Mouse (Mus musculus) embryo, embryonic 9.5 days (tissue): ENCODE measurements around the gene Nedd8.

ENCODE experiments used
- DNase-seq: peaks from one replicate; pipeline ENCODE4 v3.0.0-alpha.2; 2017; ENCODE audit errors: extremely low spot score

The Nedd8 gene

DNA sequence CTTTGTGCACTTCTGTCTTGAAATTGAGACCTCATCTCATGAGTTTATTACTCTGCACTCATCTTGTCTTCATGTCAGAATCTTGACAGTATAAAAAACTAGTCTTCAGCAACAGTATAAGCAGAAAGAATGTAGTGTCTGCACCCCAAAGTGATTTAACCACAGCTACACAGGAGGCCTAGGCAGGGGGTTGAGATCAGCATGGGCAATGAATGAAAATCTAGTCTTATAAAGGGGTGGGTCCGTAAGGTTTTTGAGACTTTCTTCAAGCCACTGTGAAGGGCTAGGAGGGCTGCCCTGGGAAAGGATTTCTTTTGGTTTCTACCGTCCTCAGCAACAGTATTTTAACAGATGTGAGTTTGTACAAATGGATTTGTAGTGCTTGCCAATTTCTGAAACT lies 11.3 kb downstream of the Nedd8 start:
- no peak for DNase-seq

DNA sequence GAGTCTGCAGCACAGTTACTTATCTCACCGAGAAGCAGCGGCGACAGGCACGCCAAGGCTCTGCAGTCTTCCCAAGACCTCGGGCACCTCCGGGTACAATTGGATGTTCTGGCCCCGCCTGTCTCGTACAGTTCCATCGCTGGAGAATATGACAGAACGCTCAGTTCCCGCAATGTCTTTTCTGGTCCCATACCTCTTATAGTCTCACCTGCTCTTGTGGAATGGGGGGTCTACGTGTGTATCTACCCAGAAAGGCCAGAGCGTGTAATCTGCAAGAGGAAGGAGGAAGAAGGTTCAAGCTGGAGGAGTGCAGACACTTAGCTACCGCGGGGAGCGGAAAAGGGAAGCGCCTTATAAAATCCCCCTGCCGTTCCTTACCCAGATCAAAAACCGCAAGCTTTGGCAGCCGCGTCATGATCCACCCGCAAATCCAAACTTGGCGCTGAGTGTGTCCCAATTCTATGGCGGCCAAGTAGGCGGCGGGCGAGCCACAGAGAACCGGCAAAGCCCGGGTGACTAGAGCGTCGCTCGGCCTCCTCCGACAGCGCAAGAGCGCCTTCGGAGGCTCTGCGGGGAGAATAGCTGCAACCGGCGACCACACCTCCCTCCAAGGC lies 11.9 kb downstream of the Nedd8 start, which contains the start of gene Mdp1:
TSS of gene Mdp1 (minus strand) at position 549 of the 614 bp plus-strand sequence.
- peak; percentile 82 for DNase-seq

DNA sequence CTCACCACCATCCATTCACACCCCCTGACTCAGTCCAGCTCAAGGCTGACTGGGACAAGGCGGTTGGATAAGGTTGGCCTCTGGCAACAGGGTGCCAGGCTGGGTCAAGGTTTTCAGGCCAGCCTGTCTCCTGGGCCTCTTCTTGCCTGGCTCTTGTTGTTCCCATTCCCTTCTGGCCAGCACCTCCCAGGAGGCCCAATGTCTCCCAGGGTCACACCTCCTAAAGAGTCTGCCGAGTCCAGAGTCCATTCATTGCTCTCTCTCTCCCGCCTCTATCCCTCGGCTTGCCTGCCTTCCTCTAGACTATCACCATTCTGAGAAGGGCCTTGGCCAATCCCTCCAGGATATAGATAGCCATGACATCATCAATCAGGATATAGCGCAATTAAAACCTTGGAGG lies 13.9 kb downstream of the Nedd8 start:
- DNase-seq, result no peak

DNA sequence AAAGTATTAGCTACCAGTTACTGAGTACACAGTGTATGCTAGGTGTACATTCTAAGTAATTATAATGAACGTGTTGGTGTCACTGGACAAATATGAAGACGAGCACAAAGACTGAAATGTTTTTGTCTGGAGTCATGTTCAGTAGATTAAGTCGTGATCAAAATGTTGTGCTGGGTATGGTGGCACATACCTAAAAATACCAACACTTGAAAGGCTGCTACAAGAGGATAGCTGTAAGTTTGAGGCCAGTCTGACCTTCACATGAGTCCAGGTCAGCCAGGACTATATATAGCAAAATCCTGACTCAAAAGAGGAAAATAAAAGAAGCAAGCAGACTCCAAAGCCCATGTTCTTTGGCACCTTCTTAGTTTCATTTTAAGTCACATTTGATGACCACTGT lies 15.0 kb downstream of the Nedd8 start:
- no peak for DNase-seq

DNA sequence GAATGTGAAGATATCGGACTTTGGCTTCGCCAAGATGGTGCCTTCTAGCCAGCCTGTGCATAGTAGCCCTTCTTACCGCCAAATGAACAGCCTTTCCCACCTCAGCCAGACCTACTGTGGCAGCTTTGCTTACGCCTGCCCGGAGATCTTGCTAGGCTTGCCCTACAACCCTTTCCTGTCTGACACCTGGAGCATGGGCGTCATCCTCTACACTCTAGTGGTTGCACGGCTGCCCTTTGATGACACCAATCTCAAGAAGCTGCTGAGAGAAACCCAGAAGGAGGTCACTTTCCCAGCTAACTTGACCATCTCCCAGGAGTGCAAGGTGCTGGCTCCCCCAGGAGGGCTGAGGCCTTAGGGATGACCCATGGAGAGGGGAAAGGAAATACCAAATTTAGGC lies 20.4 kb downstream of the Nedd8 start:
- DNase-seq, result no peak

DNA sequence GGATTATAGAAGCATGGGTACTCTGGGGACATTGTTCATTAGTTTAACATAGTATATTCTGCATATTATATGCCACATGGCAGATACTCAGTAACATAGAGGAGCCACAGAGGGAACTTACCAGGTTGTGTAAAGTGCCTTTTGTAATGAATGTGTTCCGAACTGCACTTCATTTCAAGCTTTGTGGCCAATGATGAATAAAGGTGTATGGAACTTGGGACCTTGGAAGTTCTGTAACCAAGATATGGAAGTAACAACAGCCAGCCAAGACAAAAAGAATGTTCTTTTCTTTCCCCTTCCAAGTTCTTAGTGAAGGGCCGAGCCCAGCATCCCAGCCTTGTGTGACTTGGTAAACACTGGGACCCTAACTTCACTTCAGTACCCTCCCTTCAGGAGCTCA lies 22.0 kb downstream of the Nedd8 start, which contains the start of gene Tssk4:
TSS of gene Tssk4 (plus strand) at position 301 of the 400 bp plus-strand sequence.
- no peak for DNase-seq

DNA sequence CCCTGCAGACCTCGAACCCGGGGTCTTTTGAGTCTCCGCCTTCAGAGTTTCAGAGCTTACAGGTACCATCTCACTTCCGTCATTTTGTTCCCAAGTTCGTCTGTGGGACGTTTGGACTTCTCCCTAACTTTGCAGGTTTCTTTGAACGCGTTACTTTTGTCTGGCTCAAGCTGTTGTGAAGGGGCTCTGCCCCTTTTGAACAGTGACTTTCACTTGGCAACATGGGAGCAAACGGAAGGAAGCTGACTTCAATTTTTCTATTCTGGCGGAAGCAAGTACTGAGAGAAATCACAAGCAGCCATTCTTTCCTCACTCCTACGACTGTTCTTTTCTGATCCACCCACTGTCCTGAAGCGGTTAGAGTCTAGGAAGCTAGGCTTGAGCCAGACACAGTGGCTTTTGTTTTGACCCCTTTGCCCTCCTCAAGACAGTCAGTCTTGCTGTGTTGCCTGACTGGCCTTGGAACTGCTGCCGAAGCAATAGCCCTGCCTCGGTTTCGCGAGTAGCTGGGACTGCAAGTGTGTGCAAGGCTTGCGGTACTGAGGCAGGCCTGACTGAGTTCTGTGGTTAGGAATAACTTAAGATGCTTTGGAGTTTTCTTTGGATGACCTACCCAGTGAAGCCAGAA lies 27.5 kb downstream of the Nedd8 start:
- DNase-seq, result peak; percentile 24

DNA sequence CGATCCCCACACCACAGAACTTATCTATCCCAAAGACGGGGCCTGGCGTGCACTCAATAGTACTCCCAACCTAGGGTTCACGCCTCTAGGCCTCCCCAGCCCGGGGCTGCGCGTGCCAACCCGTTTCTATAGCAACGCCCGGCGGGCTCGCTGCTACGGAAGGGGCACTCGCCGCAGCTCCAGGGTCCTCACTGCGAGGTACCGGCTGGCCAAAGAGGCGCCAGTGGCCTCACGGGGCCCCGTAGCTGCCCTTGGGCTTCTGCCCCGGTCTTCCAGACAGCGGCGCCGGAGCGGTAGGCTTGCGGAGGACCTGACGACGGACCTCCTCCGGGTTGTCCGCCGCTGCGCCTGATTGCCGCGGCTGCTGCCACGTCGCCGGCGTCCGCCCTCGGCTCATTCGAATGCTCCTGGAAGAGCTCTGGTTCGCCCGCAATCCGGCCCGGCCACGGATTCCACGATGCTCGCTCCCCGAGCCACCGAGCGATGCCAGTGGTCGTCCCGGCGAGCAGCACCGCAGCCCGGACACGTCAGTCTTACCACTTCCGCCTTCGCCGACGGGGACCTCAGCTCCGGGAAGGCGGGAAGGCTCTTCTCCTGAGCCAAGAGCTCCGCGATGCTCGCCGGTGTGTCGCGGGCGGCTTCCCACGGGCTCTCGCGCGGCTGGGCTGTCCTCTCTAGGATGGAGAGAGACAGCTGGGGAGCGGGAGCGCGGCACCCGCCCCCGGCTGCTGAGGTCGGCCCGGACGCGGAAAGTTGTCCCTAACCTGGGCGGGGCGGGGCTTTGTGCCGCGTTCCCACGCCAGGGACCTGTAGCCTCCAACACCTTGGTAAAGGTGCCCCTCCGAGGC lies 28.6 kb downstream of the Nedd8 start, which contains the start of gene Tm9sf1:
TSS of gene Tm9sf1 (minus strand) at position 747 of the 848 bp plus-strand sequence.
- DNase-seq, result peak; percentile 92

DNA sequence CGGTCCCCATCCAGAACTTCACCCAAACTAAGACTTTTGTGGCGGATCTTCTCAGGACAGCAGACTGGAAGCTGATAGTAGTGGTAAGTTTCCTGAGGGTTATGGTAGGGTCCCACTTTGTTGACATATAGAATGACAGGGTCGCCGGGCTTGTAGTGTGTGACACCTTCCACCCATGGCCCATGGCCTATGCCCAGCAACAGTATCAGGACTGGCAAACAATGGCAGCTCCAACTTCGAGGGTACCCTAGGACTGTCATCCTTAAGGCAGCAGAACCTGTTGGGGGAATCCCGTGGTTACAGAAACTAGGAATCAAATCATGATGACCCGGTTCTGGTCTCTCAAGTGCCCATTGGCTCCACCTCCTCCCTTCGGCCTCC lies 29.3 kb downstream of the Nedd8 start:
- no peak for DNase-seq

DNA sequence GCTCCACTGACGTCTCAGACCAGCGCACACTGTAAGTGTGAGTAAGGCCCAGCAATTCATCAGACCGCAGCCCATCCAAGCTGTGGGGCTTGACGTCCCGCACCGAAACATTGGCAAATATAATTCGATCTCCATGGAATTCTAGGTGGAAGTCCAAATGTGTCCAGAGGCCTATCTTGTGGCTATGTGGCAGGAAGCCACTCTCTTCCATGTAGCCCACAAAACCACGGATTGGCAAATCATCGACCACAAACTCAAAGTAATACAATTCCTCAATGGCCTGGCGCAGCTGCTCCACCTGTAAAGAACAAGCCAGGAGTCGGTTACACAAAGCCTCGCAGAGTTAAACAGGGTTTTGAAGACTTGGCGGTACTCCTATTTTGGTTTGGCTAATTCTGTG lies 30.6 kb downstream of the Nedd8 start:
- DNase-seq, result no peak

DNA sequence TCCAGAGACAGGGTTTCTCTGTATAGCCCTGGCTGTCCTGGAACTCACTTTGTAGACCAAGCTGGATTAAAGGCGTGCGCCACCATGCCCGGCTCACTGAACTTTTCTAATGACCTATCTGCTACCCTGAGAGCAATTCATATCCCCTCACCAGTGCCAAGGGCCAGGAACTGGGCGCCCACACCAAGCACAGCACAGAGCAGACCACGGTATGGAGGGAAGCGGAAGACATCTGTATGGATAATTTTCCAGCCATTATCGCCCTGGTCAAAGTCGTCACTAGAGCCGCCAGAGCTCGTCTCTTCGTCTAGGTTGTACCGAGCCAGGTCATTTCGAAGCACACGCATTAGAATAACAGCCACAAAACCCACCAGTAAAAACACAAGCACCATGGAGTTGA lies 31.1 kb downstream of the Nedd8 start:
- DNase-seq, result no peak

DNA sequence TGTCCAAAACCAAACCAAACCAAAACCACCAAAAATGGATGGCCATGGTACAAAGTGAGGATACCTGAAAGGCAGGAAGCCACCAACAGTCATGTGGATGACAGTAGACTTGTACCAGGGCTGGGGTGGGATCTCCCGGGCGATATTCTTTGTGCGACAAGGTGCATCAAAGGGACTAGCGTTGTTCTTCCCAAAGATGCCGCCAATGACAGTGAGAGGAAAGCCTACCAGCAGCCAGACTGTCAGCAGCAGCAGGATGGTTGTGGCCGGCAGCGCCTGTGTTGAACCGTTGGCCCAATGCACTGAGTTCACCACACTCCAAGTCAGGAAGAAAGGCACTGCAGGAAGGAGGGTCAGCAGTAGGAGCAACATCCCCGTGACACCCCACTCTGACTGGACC lies 34.1 kb downstream of the Nedd8 start, which contains the start of gene Gm49378:
TSS of gene Gm49378 (minus strand) at position 101 of the 400 bp plus-strand sequence.
- no peak for DNase-seq

DNA sequence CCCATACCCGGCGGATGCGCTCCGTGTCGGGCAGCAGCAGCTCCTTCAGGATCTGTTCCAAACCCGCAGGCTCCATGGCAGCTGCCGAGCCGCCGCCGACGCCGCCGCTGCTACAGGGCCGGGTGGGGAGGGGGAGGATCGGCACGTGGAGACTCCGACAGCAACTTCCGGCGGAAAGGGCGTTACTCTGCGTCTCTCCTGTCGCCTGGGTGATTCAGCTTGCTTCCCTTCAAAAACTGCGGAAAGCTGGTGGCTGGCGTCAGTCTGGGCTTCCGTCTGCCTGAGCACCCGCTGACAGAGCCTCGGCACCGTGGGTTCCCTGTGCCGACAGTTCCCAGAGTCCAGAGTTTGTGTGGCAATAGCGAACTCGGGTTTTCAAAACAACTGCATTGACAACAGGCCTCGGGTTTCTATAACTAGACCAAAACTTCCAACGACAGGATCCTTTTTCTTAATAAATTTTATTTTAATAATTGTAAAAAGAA lies 36.4 kb downstream of the Nedd8 start, which contains the start of gene Ipo4:
TSS of gene Ipo4 (minus strand) at position 435 of the 485 bp plus-strand sequence.
- peak; percentile 88 for DNase-seq

DNA sequence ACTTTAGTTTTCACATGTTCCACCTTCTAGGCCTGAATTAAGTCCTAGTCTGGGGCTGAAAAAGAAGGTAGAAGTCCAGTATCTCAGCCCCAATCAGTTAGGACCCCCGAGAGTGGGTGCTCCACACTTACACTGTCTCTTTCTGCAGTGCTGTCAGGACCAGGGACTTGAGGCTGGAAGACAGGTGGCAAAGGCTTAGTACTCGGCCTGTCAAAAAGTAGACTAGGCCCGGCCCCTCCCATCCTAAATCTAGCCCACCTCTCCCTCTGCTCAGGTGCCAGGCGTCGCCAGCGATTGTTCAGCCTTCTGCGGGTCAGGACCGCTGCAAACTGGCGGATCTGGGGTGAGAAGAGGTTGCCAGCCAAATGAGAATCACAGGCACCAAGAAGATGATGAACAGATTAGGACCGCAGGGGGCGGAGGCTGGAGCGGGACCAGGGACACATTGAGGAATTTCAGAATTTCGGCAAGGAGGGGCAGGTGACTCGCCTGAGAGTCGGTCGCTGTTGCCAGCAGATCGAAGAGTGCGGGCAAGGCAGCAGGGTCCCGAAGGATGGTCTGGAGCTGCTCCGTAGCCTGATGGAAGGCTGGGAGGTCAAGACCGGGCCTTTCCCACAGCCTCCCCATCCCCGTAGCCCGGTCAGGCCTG lies 36.9 kb downstream of the Nedd8 start:
- DNase-seq, result no peak

DNA sequence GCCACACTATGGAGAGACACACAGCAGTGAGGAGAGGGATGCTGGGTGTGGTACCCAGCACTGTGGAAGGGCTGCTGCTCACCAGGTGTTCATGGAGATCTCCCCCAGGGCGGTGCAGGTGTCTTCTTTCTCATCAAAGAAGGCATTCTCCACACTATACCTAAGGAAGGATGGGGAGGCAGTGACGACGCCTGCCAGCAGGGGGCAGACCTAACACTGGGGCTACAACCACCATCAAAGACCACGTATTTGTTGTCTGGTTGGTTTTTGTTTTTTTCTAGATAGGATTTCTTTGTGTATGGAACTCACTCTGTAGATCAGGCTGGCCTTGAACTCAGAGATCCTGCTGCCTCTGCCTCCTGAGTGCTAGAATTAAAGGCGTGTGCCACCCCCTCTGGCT lies 42.6 kb downstream of the Nedd8 start:
- DNase-seq, result no peak

DNA sequence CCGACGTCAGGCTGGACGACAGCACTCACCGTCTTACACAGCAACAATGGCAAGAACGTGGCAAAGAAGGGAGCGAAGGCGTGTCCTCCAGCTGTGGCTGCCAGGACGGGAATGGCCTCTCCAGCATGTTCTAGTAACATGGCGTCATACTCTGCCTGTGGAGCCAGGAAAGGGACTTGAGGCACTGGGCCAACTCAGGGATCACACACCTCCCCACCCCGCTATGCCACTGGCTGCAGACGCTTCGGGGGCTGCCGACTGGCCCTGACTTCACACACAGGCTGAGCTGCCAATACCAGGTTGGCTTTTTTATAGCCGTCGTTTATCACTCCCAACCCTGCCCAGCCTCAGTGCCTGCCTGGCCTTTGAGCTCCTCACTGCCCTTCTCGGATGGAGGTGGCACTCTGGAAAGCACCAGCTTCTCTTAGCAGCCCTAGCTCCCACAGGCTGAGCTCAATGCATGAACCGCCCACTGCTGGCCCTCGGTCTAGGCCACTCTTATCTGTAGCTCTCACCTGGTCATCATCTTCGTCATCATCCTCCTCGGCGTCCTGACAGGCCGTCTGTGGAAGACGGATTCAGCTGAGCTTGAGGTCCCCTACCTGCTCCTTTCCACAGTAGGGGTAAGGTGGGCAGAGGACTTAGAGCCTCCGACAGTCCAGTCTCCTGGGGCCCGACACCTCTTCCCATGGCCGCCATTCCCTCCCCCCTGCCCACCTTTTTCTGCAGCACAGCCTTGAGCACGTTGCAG lies 43.7 kb downstream of the Nedd8 start:
- DNase-seq, result no peak

DNA sequence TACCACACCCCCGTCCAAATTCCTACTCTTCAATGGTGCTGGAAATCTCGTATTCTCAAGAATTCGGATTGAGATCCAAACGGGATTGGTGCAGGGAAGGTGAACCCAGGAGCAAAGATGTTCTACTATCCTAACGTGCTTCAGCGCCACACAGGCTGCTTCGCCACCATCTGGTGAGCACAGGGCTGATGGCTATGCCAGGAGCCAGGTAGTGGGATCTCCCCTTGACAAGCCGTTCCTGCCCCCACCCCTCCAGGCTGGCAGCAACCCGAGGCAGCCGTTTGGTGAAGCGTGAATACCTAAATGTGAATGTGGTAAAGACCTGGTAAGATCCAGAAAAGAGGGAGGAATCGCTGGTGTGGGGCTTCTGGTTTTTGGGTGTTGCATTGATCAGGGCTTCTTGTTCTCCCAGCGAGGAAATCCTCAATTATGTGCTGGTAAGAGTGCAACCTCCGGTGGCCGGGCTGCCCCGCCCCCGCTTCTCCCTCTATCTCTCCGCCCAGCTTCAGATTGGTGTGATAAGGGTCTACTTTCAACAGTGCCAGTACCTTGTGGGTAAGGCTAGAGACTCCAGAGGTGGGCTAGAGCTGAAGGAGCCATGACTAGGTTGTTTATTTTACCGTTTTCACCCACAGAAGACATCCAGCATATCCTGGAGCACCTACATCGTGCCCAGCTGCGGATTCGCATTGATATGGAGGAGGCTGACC lies 53.3 kb downstream of the Nedd8 start:
- no peak for DNase-seq

DNA sequence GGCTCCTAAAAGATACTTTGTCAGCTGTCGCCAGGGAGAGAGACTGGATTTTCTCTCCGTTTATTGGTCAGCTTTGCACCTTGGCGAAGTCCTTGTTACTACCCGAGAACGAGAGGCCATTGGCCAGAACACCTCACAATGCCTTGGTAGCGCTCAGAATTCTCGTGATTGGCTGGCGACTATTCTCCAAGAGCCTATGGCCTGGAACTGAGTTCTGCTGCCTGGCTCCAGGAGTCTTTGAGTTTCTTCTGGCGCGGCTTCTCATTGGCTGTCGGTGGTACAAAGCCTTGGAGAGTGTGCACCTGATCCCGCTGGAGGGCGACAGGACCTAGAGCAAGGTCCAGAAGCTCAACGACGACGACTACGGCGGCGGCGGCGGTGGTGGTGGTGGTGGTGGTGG lies 54.1 kb downstream of the Nedd8 start, which contains the start of gene Rec8:
TSS of gene Rec8 (plus strand) at position 216 of the 400 bp plus-strand sequence.
- peak; percentile 56 for DNase-seq

DNA sequence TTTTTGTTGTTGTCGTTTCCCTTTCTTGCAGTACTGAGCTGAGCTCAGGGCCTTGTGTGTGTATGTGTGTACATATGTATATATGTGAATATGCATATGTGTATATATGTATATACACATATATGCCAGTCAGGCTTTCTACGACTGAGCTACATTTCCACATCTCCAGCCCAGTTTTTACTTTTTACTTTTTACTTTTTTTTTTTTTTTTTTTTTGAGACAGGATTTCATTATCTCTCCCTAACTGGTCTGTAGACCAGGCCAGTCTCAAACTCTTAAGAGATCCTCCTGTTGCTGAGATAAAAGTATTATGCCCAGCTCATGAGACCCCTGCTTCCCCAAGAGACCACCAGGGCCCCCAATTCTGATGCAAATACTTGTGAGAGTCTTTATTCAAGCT lies 55.1 kb downstream of the Nedd8 start:
- no peak for DNase-seq

DNA sequence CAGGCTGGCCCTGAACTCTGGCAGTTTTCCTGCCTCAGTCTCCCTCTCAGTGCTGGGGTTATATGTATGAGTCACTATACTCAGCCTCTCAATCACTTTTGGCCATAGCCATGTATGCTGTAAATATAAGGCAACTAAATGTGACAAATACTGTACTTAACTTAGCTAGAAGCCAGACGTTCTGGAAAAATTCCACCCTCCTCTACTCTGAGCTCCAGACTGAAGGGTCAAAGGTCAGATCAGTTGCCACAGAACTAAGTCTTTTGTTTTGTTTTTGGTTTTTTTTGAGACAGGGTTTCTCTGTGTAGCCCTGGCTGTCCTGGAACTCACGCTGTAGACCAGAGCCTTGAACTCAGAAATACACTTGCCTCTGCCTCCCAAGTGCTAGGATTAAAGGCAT lies 56.0 kb downstream of the Nedd8 start:
- no peak for DNase-seq
